Mouse (Mus musculus) kidney, embryonic 16.5 days (tissue): ENCODE results near the gene Kank1. TPM values are rescaled to one million over a fixed set of nuclear protein-coding genes. Genes with fewer than 3 reads are reported as not detected.

Source experiments
- ATAC-seq: fragments of 200-750 bp; cut with Nextera tagmentation; 2 replicates; pipeline ENCODE4 v1.8.0; 2017; ENCODE audit warnings: moderate TSS enrichment; ENCODE audit not compliant: low FRiP score, low TSS enrichment
- H3K27ac ChIP-seq: fragments of 300-500 bp; sonication (generic); 2 replicates; pipeline ENCODE4 v1.5.1; 2014; ENCODE audit warnings: low read length
- H3K27me3 ChIP-seq: fragments of 300-500 bp; sonication (generic); 2 replicates; pipeline ENCODE4 v1.6.1; 2014; ENCODE audit warnings: low read length, control low read depth, mixed read lengths; ENCODE audit not compliant: insufficient read depth
- H3K36me3 ChIP-seq: fragments of 300-500 bp; sonication (generic); 2 replicates; pipeline ENCODE4 v1.6.1; 2014; ENCODE audit warnings: low read length, control low read depth, mixed read lengths; ENCODE audit not compliant: insufficient read depth
- H3K4me1 ChIP-seq: fragments of 300-500 bp; sonication (generic); 2 replicates; pipeline ENCODE4 v1.6.1; 2014; ENCODE audit warnings: low read length, control low read depth, mixed read lengths; ENCODE audit not compliant: insufficient read depth
- H3K4me2 ChIP-seq: fragments of 300-500 bp; sonication (generic); replicated peaks from 2 replicates; pipeline ENCODE4 v1.6.1; 2014; ENCODE audit warnings: low read depth, low read length
- H3K4me3 ChIP-seq: fragments of 300-500 bp; sonication (generic); 2 replicates; pipeline ENCODE4 v1.5.1; 2014; ENCODE audit warnings: mild to moderate bottlenecking, low read length
- H3K9ac ChIP-seq: fragments of 300-500 bp; sonication (generic); replicated peaks from 2 replicates; pipeline ENCODE4 v1.6.1; 2014; ENCODE audit warnings: low read length
- H3K9me3 ChIP-seq: fragments of 300-500 bp; sonication (generic); 2 replicates; pipeline ENCODE4 v1.6.1; 2016; ENCODE audit warnings: low read length, control low read depth
- WGBS: fragments of 180-500 bp; shearing (Covaris S2); extraction: QIAGEN DNeasy Blood & Tissue Kit; methylation state at CpG from one replicate; pipeline ENCODE4 v1.1.7; 2014; 5-methylcytosine and 5-hydroxymethylcytosine counted together
- polyA plus RNA-seq: library from polyadenylated mRNA; unstranded; fragments of >200 nt; fragmentation: Nextera tagmentation; extraction: Ambion mirVana; gene quantifications from 2 replicates; pipeline ENCODE4 v1.2.1, GENCODE M21; 2015

The Kank1 gene
- polyA plus RNA-seq, 1 experiment from 2014 or later, result 30.9 TPM

DNA sequence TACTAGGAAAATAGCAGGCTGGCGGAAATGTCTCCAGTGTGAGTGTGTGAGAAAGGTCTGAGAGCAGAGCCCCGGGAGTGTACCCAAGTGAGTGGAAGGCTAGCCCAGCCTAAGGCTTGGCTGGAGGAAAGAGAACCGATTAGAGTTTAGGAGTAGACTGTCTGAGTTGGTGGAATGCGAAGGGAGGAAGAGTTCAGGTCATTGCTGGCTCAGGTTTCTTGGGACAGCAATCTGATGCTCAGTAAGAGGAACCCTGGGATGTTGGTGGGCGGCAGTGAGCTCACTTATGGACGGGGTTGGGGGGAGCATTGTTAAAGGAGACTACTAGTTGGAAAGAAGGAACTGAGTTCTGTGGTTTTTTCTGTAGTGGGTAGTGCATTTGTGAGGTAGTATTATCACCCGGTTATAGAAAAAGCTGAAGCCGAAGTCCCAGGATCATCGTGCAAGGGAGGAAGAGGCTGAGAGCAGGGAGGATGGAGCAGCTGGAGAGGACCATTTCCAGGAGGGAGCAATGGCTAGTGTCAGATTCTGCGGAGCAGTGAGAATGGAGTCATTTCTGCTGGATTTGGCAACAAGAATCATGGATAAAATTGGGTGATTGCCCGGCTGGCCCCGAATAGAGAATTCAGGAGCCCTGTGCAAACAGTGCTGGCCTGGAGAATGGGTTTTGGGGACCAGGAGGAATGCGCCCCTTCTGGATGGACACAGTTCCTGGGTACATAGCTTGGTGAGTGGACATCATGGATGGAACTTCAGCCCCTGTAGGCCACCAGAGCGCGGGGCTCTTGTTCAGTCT, 40.0 kb downstream of the Kank1 start:
- no peak overlapping the region for H3K4me3 ChIP-seq
- WGBS, result 70% methylated on average over 15 of the region's 15 CpGs

DNA sequence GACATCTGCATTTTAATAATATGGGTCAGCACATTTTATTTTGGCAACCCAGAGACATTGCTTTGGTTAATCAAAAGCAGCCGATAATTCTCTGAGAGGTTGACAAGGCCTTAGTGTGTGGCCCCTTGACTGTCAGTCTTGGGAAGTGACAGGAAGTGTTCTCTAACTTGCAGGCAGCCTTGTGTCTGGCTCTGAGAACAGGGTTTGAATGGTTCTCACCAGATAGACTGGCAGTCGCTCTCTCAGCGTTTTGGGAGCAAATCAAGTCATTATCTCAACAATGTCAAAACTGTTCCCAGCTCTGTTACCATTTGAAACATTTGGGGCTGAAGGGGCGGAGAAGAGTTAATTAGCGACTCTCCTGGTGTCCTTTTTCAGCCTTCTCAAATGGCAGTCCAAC, 41.0 kb downstream of the Kank1 start:
- 24% methylated on average over 5 of the region's 5 CpGs for WGBS
- no peak for ATAC-seq
- H3K4me2 ChIP-seq, result no peak overlapping the region

More for the DNA sequence above, 40.0 kb downstream of the Kank1 start:
- H3K4me2 ChIP-seq, result no peak overlapping the region
- H3K27ac ChIP-seq, result 0 out of 2 replicates have a peak overlapping the region, but pooled peaks have one; percentile 37
- H3K4me1 ChIP-seq, result peaks cover 14% of the 10 kb centered on the region; the same call in 1 of the 2 replicates
- H3K9ac ChIP-seq, result no peak overlapping the region
- H3K27me3 ChIP-seq, result no peaks in the 10 kb centered on the region
- H3K9me3 ChIP-seq, result no peaks in the 10 kb centered on the region
- peak; percentile 80 for ATAC-seq
- H3K36me3 ChIP-seq, result no peaks in the 10 kb centered on the region

DNA sequence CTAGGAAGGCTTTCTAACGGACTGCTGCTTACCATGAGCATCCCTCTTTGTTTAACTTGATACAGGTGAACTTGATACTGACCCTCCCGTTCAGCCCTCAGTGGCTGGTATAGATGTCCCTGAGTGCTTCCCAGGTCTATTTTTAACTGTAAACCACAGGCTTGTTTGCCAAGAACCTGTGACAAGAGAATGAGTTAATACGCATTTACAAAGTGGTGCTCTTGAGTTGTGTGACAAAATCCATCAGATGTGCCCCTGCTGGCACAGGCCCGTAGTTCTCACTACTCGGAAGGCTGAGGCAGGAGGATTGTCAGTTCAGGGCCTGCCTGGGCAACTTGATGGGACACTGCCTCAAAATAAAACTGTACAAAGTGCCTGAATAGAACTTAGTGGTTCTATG, 42.8 kb downstream of the Kank1 start:
- no peak overlapping the region for H3K9ac ChIP-seq
- no peak overlapping the region for H3K4me3 ChIP-seq
- H3K27me3 ChIP-seq, result no peaks in the 10 kb centered on the region
- WGBS, result 74% methylated on average over 5 of the region's 5 CpGs
- H3K4me1 ChIP-seq, result 0 out of 2 replicates have a peak, but pooled peaks cover 13% of the 10 kb centered on the region
- H3K9me3 ChIP-seq, result no peaks in the 10 kb centered on the region
- no peak overlapping the region for H3K4me2 ChIP-seq
- H3K36me3 ChIP-seq, result no peaks in the 10 kb centered on the region
- no peak for ATAC-seq
- no peak overlapping the region for H3K27ac ChIP-seq

More for the DNA sequence above, 41.0 kb downstream of the Kank1 start:
- no peaks in the 10 kb centered on the region for H3K36me3 ChIP-seq
- H3K27ac ChIP-seq, result no peak overlapping the region
- no peaks in the 10 kb centered on the region for H3K27me3 ChIP-seq
- H3K9ac ChIP-seq, result no peak overlapping the region
- 0 out of 2 replicates have a peak, but pooled peaks cover 13% of the 10 kb centered on the region for H3K4me1 ChIP-seq
- no peak overlapping the region for H3K4me3 ChIP-seq
- H3K9me3 ChIP-seq, result no peaks in the 10 kb centered on the region

DNA sequence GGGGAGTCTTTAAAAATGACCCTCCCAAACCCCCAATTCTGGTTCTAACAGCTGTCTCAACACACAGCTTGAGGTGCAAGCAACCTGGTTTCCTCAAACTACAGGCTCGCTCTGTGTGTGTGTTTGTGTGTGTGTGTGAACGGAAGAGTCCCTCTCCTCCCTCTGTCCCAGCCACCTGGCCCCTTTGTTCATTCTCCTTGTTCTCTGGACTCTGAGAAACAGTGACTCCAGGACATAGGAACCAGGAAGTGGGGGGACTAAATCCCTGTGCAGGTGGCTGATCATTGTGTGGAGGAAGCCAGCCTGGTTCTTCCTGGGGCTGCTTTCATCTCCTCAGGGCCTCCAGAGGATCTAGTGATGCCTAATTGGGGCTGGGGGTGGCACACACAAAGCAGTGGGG, 46.9 kb downstream of the Kank1 start:
- no peaks in the 10 kb centered on the region for H3K9me3 ChIP-seq
- no peak overlapping the region for H3K27ac ChIP-seq
- ATAC-seq, result no peak
- H3K4me2 ChIP-seq, result no peak overlapping the region
- H3K4me1 ChIP-seq, result peaks cover 15% of the 10 kb centered on the region
- no peak overlapping the region for H3K4me3 ChIP-seq
- H3K36me3 ChIP-seq, result no peaks in the 10 kb centered on the region
- WGBS, result 70% methylated on average over 2 of the region's 2 CpGs
- no peaks in the 10 kb centered on the region for H3K27me3 ChIP-seq
- no peak overlapping the region for H3K9ac ChIP-seq

DNA sequence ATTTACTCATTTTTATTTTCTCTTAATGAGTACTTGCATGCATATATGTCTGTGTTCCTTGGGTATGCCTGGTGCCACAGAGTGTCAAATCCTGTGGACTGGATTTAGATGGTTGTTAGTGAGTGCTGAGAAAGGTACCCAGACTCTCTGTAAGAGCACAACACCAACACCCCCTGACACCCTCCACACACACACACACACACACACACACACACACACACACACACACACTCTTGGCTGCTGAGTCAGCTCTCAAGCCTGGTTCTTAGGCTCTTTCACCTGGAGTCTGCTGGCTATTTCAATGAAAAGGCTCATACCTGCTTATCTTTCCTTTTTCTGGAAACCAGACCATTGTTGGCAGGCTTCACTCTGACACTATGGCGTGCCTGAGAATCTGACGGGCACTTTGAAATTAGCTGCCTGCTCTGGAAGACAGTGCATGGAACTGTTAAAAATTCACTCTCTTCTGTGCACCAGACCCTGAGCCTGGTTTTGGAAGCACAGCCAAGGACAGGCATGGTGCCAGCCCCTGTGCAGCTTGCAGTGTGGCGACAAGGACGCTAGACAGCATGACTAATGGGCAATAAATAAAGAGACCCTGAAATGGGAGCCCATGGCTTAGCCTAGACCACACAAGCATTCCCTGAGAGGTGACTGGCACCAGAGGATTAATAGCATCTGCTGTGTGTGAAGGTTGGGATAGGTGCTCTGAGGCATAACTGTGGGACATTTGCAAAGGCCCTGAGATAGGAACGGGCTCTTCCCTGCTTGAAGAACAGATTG, 49.2 kb downstream of the Kank1 start:
- H3K27me3 ChIP-seq, result no peaks in the 10 kb centered on the region
- H3K4me3 ChIP-seq, result no peak overlapping the region
- H3K27ac ChIP-seq, result no peak overlapping the region
- H3K9me3 ChIP-seq, result no peaks in the 10 kb centered on the region
- no peaks in the 10 kb centered on the region for H3K36me3 ChIP-seq
- H3K4me2 ChIP-seq, result no peak overlapping the region
- 17% methylated on average over 5 of the region's 5 CpGs for WGBS
- H3K9ac ChIP-seq, result no peak overlapping the region
- ATAC-seq, result peak; percentile 91
- H3K4me1 ChIP-seq, result peaks cover 13% of the 10 kb centered on the region

DNA sequence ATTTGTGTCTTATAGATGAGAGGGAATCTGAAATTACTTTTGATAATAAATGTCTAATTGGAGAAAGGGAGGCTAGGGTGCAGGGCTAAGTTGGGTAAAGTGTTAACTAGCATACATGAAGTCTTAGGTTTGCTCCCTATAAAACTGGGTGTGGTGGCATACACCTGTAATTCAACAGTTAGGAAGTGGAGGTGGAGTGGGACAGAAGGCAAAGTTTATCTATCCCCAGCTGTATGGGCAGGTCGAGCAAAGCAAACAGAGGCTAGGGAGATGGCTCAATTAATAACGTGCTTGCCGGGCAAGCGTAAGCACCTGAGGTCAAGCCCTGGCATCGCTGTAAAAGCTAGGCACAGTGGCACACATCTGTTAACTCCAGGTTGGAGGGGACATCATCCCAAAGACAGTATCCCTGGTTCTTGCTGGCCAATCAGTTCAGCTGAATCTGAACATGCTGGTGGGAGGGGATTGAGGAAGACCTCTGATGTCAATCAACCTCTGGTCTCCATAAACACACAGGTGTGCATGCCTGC, 54.3 kb downstream of the Kank1 start:
- WGBS, result 60% methylated on average over 5 of the region's 5 CpGs
- no peak overlapping the region for H3K9ac ChIP-seq
- no peak overlapping the region for H3K4me3 ChIP-seq
- no peaks in the 10 kb centered on the region for H3K9me3 ChIP-seq
- H3K4me1 ChIP-seq, result peaks cover 13% of the 10 kb centered on the region
- no peak overlapping the region for H3K4me2 ChIP-seq
- H3K27ac ChIP-seq, result no peak overlapping the region
- H3K27me3 ChIP-seq, result no peaks in the 10 kb centered on the region
- H3K36me3 ChIP-seq, result no peaks in the 10 kb centered on the region
- no peak for ATAC-seq

DNA sequence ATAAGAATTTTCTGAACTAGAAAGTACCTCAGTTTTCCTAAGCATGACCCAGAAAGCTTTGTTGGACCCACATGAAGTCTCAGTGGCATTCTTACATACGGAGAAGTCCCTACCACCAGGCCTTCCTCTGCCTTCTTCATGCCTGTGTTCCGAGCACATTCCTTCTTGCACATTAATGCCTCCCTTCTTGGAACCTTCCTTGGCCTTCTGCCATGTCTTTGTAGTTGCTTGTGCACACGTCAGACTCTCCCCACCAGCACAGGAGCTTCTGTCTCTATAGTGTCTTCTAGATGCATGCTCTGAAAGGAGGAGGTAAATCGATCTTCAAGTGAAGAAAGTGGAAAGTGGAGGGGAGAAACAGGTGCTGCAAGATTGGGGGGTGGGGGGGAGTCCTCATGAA, 58.4 kb downstream of the Kank1 start:
- Histone ChIP-seq H3K9ac (no peak overlapping the region), H3K27me3 (no peaks in the 10 kb centered on the region), H3K4me2 (no peak overlapping the region), H3K9me3 (no peaks in the 10 kb centered on the region), H3K4me1 (peaks cover 12% of the 10 kb centered on the region), H3K36me3 (no peaks in the 10 kb centered on the region), H3K4me3 (no peak overlapping the region), H3K27ac (no peak overlapping the region)
- WGBS, result 55% methylated on average over 4 of the region's 4 CpGs
- ATAC-seq, result no peak

DNA sequence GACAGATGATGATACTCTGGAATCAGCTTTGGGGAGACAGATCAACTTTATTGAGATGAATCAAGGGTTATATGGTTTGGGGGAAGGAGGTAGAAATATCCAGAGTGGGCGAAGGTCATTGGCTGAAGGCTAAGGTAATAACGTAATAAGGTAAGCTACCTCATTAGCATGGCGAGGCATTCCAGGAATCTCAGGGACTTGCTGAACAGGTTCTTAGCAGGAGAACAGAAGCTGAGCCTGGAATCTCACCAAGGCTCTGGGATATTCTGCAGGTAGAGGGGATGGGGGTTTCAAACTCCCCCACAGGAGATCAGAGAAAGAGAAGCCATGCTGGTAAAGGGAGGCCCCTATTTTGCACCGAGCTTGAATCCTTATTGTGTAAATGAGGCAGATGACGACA, 60.5 kb downstream of the Kank1 start:
- WGBS, result 66% methylated on average over 5 of the region's 5 CpGs
- no peak for ATAC-seq
- no peaks in the 10 kb centered on the region for H3K36me3 ChIP-seq
- H3K4me2 ChIP-seq, result no peak overlapping the region
- H3K4me1 ChIP-seq, result peaks cover 12% of the 10 kb centered on the region
- H3K27me3 ChIP-seq, result no peaks in the 10 kb centered on the region
- no peak overlapping the region for H3K4me3 ChIP-seq
- H3K9ac ChIP-seq, result no peak overlapping the region
- H3K9me3 ChIP-seq, result no peaks in the 10 kb centered on the region
- H3K27ac ChIP-seq, result no peak overlapping the region

DNA sequence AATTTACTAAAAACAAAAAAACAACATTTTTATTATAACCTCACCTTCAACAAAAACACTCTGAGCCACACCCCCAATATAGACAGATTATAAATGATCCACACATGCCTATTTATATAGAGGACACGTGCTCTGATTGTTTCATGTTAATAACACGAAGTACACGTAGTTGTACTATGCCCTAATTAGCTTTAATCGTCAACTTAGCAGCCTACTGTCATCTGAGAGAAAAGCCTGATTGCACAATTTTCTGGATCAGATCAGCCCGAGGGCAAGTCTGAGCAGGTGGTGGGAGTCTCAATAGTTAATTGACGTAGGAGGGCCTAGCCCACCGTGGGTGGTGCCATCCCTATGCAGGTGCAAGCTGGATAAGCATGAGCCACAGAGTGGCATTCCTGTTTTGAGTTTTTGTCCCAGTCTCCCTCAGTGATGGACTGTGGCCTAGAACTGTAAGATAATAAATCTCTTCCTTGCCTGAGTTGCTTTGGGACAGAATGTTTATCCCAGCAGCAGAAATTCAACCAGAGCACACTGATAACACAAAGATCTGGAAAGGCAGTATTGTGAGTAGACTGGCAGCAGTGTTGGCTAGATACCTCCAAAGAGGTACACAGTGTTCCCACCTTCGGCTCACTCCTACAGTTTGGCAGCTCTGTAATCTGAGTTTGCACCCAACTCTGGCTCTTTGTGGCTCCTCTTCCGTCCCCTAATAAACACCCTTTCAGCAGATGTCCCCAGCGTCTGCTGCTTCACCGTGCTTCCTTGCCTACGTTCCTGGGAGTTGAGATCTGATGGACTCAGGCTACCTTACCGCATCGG, 63.3 kb downstream of the Kank1 start:
- Histone ChIP-seq H3K27me3 (no peaks in the 10 kb centered on the region), H3K27ac (no peak overlapping the region), H3K9me3 (no peaks in the 10 kb centered on the region), H3K9ac (no peak overlapping the region), H3K4me3 (no peak overlapping the region), H3K4me1 (peaks cover 6% of the 10 kb centered on the region; the same call in 1 of the 2 replicates), H3K36me3 (no peaks in the 10 kb centered on the region), H3K4me2 (no peak overlapping the region)
- 68% methylated on average over 14 of the region's 14 CpGs for WGBS
- peak; percentile 63; the same call in 1 of the 2 replicates for ATAC-seq
